Mouse (Mus musculus) midbrain, embryonic 11.5 days (tissue): ENCODE measurements around the gene Msrb3. TPM values are rescaled to one million over a fixed set of nuclear protein-coding genes. Genes with fewer than 3 reads are reported as not detected.

Experiments
- ATAC-seq: fragments of 200-750 bp; cut with Nextera tagmentation; 2 replicates; pipeline ENCODE4 v1.8.0; 2017; ENCODE audit warnings: moderate TSS enrichment, moderate library complexity; ENCODE audit not compliant: low FRiP score
- DNase-seq: peaks from one replicate; pipeline ENCODE4 v3.0.0; 2015; ENCODE audit warnings: low spot score; ENCODE audit errors: missing footprints
- H3K27ac ChIP-seq: fragments of 300-500 bp; sonication (generic); 2 replicates; pipeline ENCODE4 v1.5.1; 2014; ENCODE audit warnings: low read depth, low read length
- H3K27me3 ChIP-seq: fragments of 300-500 bp; sonication (generic); 2 replicates; pipeline ENCODE4 v1.6.1; 2014; ENCODE audit warnings: mild to moderate bottlenecking, low read length, moderate library complexity, mixed read lengths; ENCODE audit not compliant: control insufficient read depth, insufficient read depth
- H3K36me3 ChIP-seq: fragments of 300-500 bp; sonication (generic); 2 replicates; pipeline ENCODE4 v1.6.1; 2014; ENCODE audit warnings: mild to moderate bottlenecking, low read length, moderate library complexity, mixed read lengths; ENCODE audit not compliant: control insufficient read depth, insufficient read depth
- H3K4me1 ChIP-seq: fragments of 300-500 bp; sonication (generic); 2 replicates; pipeline ENCODE4 v1.6.1; 2014; ENCODE audit warnings: low read length; ENCODE audit not compliant: control insufficient read depth, insufficient read depth
- H3K4me2 ChIP-seq: fragments of 300-500 bp; sonication (generic); 2 replicates; pipeline ENCODE4 v1.6.1; 2014; ENCODE audit warnings: mild to moderate bottlenecking, moderate library complexity
- H3K4me3 ChIP-seq: fragments of 300-500 bp; sonication (generic); 2 replicates; pipeline ENCODE4 v1.5.1; 2014; ENCODE audit warnings: low read depth, low read length
- H3K9ac ChIP-seq: fragments of 300-500 bp; sonication (generic); 2 replicates; pipeline ENCODE4 v1.6.1; 2014; ENCODE audit warnings: low read length
- H3K9me3 ChIP-seq: fragments of 300-500 bp; sonication (generic); 2 replicates; pipeline ENCODE4 v1.6.1; 2016; ENCODE audit warnings: low read length; ENCODE audit not compliant: control insufficient read depth
- WGBS: fragments of 180-500 bp; shearing (Covaris S2); extraction: QIAGEN DNeasy Blood & Tissue Kit; methylation state at CpG from one replicate; pipeline ENCODE4 v1.1.7; 2014; 5-methylcytosine and 5-hydroxymethylcytosine counted together
- polyA plus RNA-seq: library from polyadenylated mRNA; unstranded; fragments of >200 nt; fragmentation: Nextera tagmentation; extraction: Ambion mirVana; gene quantifications from 2 replicates; pipeline ENCODE4 v1.2.1, GENCODE M21; 2014

Msrb3 gene
- polyA plus RNA-seq, 1 experiment from 2014 or later = 3.9 TPM

DNA sequence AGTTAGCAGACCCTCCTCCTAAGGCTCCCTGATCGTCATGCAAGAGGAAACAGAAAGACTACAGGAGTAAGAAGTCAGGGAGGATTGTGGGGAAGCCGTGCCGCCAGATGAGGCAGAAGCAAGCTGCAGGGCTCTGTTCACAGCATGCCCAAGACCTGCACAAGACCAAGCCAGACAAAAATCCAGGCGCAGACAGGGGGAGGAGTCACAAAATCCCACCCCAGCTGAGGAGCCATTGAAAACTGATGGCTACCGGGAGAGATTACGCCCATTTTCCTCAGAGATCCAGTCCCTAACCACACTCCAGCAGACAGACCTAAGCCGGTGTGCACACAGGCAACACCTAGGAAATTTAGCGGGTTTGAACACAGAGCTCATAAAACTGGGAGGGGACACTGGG is 10.4 kb downstream of the Msrb3 start:
- 88% methylated on average over 8 of the region's 8 CpGs for WGBS

DNA sequence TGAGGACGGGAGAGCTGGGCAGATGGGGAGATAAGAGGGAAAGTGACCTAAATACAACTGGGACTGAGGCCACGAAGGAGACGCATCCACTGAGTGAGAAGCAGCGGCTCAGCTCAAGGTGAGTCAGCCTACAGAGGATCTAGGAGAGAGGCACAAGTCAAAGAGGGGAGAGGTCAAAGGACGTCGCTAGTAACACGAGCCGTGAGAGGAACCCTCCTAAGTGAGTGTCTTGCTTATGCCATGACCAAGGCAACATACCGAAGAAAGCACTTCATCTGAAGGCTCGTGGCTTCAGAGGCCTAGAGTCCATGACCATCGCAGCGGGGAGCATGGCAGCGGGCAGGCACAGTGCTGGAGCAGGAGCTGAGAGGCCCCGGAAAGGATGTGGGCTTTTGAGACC is 14.7 kb downstream of the Msrb3 start:
- Histone ChIP-seq H3K4me3 (no peak overlapping the region), H3K27ac (no peak overlapping the region), H3K9me3 (no peaks in the 10 kb centered on the region), H3K36me3 (no peaks in the 10 kb centered on the region), H3K27me3 (no peaks in the 10 kb centered on the region), H3K9ac (no peak overlapping the region), H3K4me1 (peaks cover 10% of the 10 kb centered on the region), H3K4me2 (no peak overlapping the region)
- DNase-seq (no peak), ATAC-seq (0 out of 2 replicates have a peak, but pooled peaks have one; percentile 16)
- WGBS = 89% methylated on average over 14 of the region's 14 CpGs

More for the DNA sequence above, 10.4 kb downstream of the Msrb3 start:
- H3K9ac ChIP-seq = no peak overlapping the region
- H3K27ac ChIP-seq = no peak overlapping the region
- H3K36me3 ChIP-seq = no peaks in the 10 kb centered on the region
- ATAC-seq (no peak), DNase-seq (no peak)
- H3K4me2 ChIP-seq = no peak overlapping the region
- H3K27me3 ChIP-seq = no peaks in the 10 kb centered on the region
- H3K4me1 ChIP-seq = 0 out of 2 replicates have a peak, but pooled peaks cover 3% of the 10 kb centered on the region
- H3K4me3 ChIP-seq = no peak overlapping the region
- peaks cover 4% of the 10 kb centered on the region; the same call in 1 of the 2 replicates for H3K9me3 ChIP-seq

DNA sequence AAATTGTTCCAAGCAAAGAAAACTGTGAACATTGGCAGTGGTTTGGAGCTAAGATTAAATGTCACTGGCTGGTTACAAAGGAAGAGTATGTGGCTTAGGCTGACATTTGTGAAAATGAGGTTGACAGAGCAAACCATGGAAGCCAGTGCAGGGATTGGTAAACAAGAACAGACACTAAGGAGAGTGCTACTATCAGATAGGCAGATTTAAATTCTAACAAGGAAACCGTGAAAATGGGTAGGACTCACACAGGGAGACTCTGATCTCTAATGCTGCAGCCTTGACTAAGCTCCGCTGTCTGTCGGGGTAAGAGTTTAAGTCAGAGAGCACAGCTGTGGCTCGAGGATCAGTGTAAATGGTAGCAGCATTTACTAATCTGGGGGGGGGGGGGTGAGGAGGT is 15.2 kb downstream of the Msrb3 start:
- WGBS = 21% methylated on average over 4 of the region's 4 CpGs
- ATAC-seq (0 out of 2 replicates have a peak, but pooled peaks have one; percentile 17), DNase-seq (peak; percentile 57)
- Histone ChIP-seq H3K4me1 (peaks cover 10% of the 10 kb centered on the region), H3K4me2 (no peak overlapping the region), H3K9me3 (no peaks in the 10 kb centered on the region), H3K36me3 (no peaks in the 10 kb centered on the region), H3K27me3 (no peaks in the 10 kb centered on the region), H3K27ac (no peak overlapping the region), H3K9ac (no peak overlapping the region), H3K4me3 (no peak overlapping the region)

DNA sequence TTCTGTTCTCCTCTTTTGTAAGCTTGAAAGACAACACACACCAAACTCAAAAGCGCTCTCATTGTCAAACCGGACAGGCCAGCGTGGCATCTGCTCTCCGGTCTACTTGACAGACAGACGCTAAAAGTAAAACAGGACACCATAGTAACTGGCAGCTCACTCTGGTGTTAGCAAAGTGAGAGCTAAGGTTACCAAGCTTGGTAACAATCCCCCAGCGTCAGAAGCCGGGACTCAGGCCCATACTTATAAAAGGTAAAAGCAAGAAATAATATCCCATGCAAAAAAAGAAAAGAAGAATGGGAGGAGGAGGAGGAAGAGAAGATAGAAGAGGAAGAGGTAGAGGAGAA is 15.9 kb downstream of the Msrb3 start:
- Histone ChIP-seq H3K4me1 (peaks cover 10% of the 10 kb centered on the region), H3K9me3 (no peaks in the 10 kb centered on the region), H3K4me3 (peak overlapping the region; percentile 20; the same call in 1 of the 2 replicates), H3K9ac (no peak overlapping the region), H3K27ac (no peak overlapping the region), H3K36me3 (no peaks in the 10 kb centered on the region), H3K27me3 (no peaks in the 10 kb centered on the region), H3K4me2 (peak overlapping the region; percentile 58)
- DNase-seq (no peak), ATAC-seq (peak; percentile 79)
- WGBS = 2% methylated on average over 7 of the region's 7 CpGs

DNA sequence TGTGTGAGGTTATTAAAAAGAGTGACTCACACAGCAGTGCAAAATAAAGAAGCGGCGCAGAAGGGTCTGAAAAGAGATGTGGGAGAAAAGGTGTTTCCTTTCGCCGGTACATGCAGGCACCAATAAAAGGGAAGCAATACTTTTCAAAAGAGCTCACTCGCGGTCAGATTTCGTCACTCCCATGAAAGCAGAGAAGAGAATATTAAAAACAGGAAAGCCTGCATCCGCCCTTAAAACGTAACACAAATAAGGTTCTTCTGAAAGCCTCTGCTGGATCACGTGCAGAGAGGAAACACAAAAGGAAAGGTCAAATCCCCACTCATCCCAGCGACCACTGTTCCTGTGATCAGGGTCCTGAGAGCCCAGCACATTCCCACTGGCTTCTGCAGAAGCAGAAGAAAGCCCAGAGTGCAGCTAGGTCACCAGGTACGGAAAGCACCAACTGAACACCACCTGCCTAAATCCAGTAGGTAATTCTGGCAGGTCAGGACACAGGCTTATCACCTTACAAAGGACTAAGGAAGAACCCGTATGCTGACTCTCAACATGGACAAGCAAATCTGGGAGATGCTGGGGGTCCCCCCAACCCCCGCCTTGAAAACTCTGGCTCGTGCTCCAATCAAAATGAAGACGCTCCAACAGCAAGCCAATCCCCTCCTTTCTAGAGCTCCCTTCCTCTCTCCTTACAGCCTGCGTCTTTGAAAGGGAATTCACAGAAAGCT is 16.4 kb downstream of the Msrb3 start:
- Histone ChIP-seq H3K9me3 (no peaks in the 10 kb centered on the region), H3K27me3 (no peaks in the 10 kb centered on the region), H3K4me1 (peaks cover 10% of the 10 kb centered on the region), H3K4me2 (peak overlapping the region; percentile 58), H3K9ac (peak overlapping the region; percentile 57), H3K4me3 (peak overlapping the region; percentile 20), H3K36me3 (no peaks in the 10 kb centered on the region), H3K27ac (peak overlapping the region; percentile 37; the same call in 1 of the 2 replicates)
- peak; percentile 95 for ATAC-seq
- 14% methylated on average over 17 of the region's 17 CpGs for WGBS
- DNase-seq = peak; percentile 95

DNA sequence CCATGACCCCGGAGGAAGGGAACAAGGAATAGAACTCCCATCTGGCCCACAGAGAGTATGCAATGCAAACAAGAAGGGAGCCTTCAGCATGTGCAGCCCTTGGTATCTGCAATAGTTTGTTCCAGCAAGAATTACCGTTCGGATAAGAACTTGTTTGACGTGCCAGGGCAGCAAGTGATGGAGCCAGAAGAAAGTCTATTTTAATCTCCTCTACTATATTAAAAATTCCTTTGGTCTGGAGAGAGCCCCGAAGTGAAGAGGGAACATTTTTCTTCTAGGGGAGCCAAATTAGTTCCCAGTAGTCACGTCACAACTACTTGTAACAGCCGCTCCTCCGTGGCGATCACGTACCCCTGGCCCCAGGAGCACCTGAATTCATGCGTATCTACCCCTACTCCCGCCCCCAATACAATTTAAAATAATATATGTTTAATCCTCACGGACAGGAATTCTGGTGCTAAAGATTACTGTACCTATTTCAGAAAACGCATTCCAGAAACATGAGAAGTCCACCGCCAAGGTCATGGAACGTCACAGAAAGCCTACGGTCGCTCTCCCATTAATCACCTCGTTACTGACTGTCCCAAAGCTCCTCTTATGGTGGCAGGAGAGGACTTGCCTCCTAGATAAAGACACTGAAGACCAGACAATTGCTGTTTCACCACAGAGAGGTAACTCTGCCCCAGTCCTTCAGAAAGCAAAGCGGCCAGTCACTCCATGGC is 22.2 kb downstream of the Msrb3 start:
- Histone ChIP-seq H3K4me3 (no peak overlapping the region), H3K27ac (no peak overlapping the region), H3K9ac (no peak overlapping the region), H3K4me1 (no peaks in the 10 kb centered on the region; the same call in 1 of the 2 replicates), H3K9me3 (no peaks in the 10 kb centered on the region), H3K36me3 (no peaks in the 10 kb centered on the region), H3K4me2 (no peak overlapping the region), H3K27me3 (no peaks in the 10 kb centered on the region)
- DNase-seq (no peak), ATAC-seq (no peak)
- WGBS = 81% methylated on average over 20 of the region's 20 CpGs

DNA sequence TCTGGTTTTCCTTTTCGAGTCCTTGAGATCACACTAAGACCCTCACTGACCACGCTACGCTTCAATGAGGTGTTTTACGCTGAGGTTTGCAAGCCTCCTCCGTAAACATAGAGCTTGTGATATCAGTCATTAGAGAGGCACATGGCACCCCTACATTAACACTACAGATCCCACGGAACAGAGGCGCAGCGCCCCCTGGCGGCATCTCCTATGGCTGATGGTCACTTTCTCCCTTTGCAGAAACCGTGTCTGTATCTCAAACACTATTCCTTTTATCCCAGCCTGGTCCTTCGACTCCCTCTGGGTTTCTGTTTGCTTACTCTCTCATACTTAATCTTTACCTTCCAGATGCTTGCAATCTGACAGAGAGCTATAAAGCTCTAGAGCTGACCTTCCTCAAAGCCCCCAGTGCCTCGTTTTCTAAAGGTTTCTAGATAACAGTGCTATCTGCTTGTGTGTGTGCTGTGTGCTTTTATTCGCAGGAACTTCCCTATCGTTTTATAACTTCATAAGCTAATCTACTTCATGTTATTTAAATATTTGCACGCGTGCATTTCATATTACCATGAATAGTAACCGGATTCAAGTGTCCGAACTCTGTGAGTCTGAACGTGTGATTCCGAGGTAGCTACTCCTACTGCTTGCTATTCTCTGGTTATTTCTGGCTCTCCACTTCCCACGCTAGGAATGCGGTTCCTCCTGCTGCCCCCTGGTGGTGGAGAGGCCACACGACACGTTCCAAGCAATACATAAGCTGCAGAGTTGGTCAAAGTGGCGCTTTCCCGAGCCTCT is 23.0 kb downstream of the Msrb3 start:
- Histone ChIP-seq H3K4me2 (peak overlapping the region; percentile 34), H3K9me3 (no peaks in the 10 kb centered on the region), H3K9ac (no peak overlapping the region), H3K36me3 (no peaks in the 10 kb centered on the region), H3K4me1 (no peaks in the 10 kb centered on the region; the same call in 1 of the 2 replicates), H3K4me3 (no peak overlapping the region), H3K27me3 (no peaks in the 10 kb centered on the region), H3K27ac (no peak overlapping the region)
- ATAC-seq (peak; percentile 57), DNase-seq (peak; percentile 99)
- WGBS = 21% methylated on average over 26 of the region's 26 CpGs

DNA sequence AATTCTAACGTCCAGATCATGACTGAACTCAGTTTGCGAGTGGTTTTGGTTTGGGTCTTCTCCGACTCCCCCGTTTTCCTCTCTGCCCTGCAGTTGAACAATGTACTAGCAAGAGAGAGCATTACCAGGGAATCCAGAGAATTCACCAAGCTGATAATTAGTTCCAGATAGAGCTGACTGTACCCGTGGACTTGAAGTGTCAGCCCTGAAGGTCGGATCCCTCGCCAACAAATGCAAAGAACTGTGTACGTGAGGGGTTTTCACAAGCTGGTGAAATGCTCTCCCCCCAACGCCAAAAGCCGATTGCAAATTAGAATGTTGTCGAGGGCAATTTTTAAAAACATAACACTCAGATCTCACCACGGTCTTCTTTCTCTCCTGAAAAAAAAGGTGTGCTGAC is 24.6 kb downstream of the Msrb3 start:
- H3K4me2 ChIP-seq = no peak overlapping the region
- H3K9me3 ChIP-seq = no peaks in the 10 kb centered on the region
- no peak overlapping the region for H3K9ac ChIP-seq
- no peak for ATAC-seq
- H3K27me3 ChIP-seq = no peaks in the 10 kb centered on the region
- DNase-seq = no peak
- 81% methylated on average over 12 of the region's 12 CpGs for WGBS
- no peaks in the 10 kb centered on the region for H3K36me3 ChIP-seq
- H3K4me3 ChIP-seq = no peak overlapping the region
- no peak overlapping the region for H3K27ac ChIP-seq
- no peaks in the 10 kb centered on the region; the same call in 1 of the 2 replicates for H3K4me1 ChIP-seq
